Mouse (Mus musculus) limb, embryonic 13.5 days (tissue): Measurements from ENCODE around the gene Rcbtb2. TPM values are rescaled to one million over a fixed set of nuclear protein-coding genes. Genes with fewer than 3 reads are reported as not detected.

Experiments
- ATAC-seq: fragments of 200-750 bp; cut with Nextera tagmentation; 2 replicates; pipeline ENCODE4 v1.8.0; 2017; ENCODE audit warnings: low read depth, moderate number of reproducible peaks, moderate TSS enrichment; ENCODE audit not compliant: low FRiP score
- H3K27ac ChIP-seq: fragments of 300-500 bp; sonication (generic); 2 replicates; pipeline ENCODE4 v1.5.1; 2015; ENCODE audit warnings: inconsistent platforms, mild to moderate bottlenecking, moderate library complexity
- H3K27me3 ChIP-seq: fragments of 300-500 bp; sonication (generic); 2 replicates; pipeline ENCODE4 v1.6.1; 2015; ENCODE audit warnings: mild to moderate bottlenecking, inconsistent platforms
- H3K36me3 ChIP-seq: fragments of 300-500 bp; sonication (generic); 2 replicates; pipeline ENCODE4 v1.6.1; 2015; ENCODE audit warnings: inconsistent platforms, mild to moderate bottlenecking, moderate library complexity
- H3K4me1 ChIP-seq: fragments of 300-500 bp; sonication (generic); 2 replicates; pipeline ENCODE4 v1.6.1; 2015; ENCODE audit warnings: inconsistent platforms
- H3K4me2 ChIP-seq: fragments of 300-500 bp; sonication (generic); replicated peaks from 2 replicates; pipeline ENCODE4 v1.6.1; 2015; ENCODE audit warnings: inconsistent platforms, mild to moderate bottlenecking, moderate library complexity
- H3K4me3 ChIP-seq: fragments of 300-500 bp; sonication (generic); 2 replicates; pipeline ENCODE4 v1.5.1; 2015; ENCODE audit warnings: moderate library complexity, mild to moderate bottlenecking, inconsistent platforms
- H3K9ac ChIP-seq: fragments of 300-500 bp; sonication (generic); 2 replicates; pipeline ENCODE4 v1.6.1; 2015; ENCODE audit warnings: mild to moderate bottlenecking, inconsistent platforms
- H3K9me3 ChIP-seq: fragments of 300-500 bp; sonication (generic); 2 replicates; pipeline ENCODE4 v1.6.1; 2016; ENCODE audit warnings: inconsistent platforms
- WGBS: fragments of 180-500 bp; shearing (Covaris S2); methylation state at CpG from one replicate; pipeline ENCODE4 v1.1.7; 2015; 5-methylcytosine and 5-hydroxymethylcytosine counted together
- polyA plus RNA-seq: library from polyadenylated mRNA; unstranded; fragments of >200 nt; fragmentation: Nextera tagmentation; extraction: Ambion mirVana; gene quantifications from 2 replicates; pipeline ENCODE4 v1.2.1, GENCODE M21; 2015

Rcbtb2 gene
- polyA plus RNA-seq, 1 experiment from 2014 or later, result 146 TPM

- ATAC-seq, result no peak
- no peak overlapping the region for H3K4me2 ChIP-seq
- H3K36me3 ChIP-seq, result peaks cover 92% of the 10 kb centered on the region
- H3K9ac ChIP-seq, result no peak overlapping the region
- no peaks in the 10 kb centered on the region for H3K4me1 ChIP-seq
- no peaks in the 10 kb centered on the region for H3K9me3 ChIP-seq
- H3K27ac ChIP-seq, result no peak overlapping the region
- 94% methylated on average over 10 of the region's 10 CpGs for WGBS
- H3K27me3 ChIP-seq, result no peaks in the 10 kb centered on the region
- no peak overlapping the region for H3K4me3 ChIP-seq
Measured at GRCm38 (mm10) chr14:73163363-73163998, 40.6 kb downstream of the Rcbtb2 start.

- Histone ChIP-seq H3K27ac (no peak overlapping the region), H3K4me2 (no peak overlapping the region), H3K4me3 (no peak overlapping the region), H3K9me3 (no peaks in the 10 kb centered on the region), H3K36me3 (peaks cover 90% of the 10 kb centered on the region), H3K27me3 (no peaks in the 10 kb centered on the region), H3K9ac (no peak overlapping the region), H3K4me1 (no peaks in the 10 kb centered on the region)
- ATAC-seq, result no peak
- 95% methylated on average over 6 of the region's 6 CpGs for WGBS
Measured at GRCm38 (mm10) chr14:73165136-73165535, 42.3 kb downstream of the Rcbtb2 start.

GRCm38 (mm10) chr14:73168605-73169004 is 45.8 kb downstream of the Rcbtb2 start:
- Histone ChIP-seq H3K4me1 (no peaks in the 10 kb centered on the region), H3K9ac (no peak overlapping the region), H3K9me3 (no peaks in the 10 kb centered on the region), H3K27ac (no peak overlapping the region), H3K36me3 (peaks cover 92% of the 10 kb centered on the region), H3K4me2 (no peak overlapping the region), H3K4me3 (no peak overlapping the region), H3K27me3 (no peaks in the 10 kb centered on the region)
- no peak for ATAC-seq
- WGBS, result 85% methylated on average over 6 of the region's 6 CpGs

- no peak overlapping the region for H3K4me2 ChIP-seq
- peaks cover 92% of the 10 kb centered on the region for H3K36me3 ChIP-seq
- ATAC-seq, result no peak
- H3K9me3 ChIP-seq, result no peaks in the 10 kb centered on the region
- H3K4me3 ChIP-seq, result no peak overlapping the region
- no peak overlapping the region for H3K27ac ChIP-seq
- H3K4me1 ChIP-seq, result peaks cover 10% of the 10 kb centered on the region
- WGBS, result 89% methylated on average over 13 of the region's 13 CpGs
- no peak overlapping the region for H3K9ac ChIP-seq
- H3K27me3 ChIP-seq, result no peaks in the 10 kb centered on the region
Measured at GRCm38 (mm10) chr14:73169926-73170844, 47.3 kb downstream of the Rcbtb2 start.

GRCm38 (mm10) chr14:73172196-73173011 is 49.6 kb downstream of the Rcbtb2 start:
- Histone ChIP-seq H3K9me3 (no peaks in the 10 kb centered on the region), H3K4me2 (no peak overlapping the region), H3K27me3 (no peaks in the 10 kb centered on the region), H3K4me3 (no peak overlapping the region), H3K27ac (no peak overlapping the region), H3K4me1 (peaks cover 10% of the 10 kb centered on the region), H3K36me3 (peaks cover 92% of the 10 kb centered on the region), H3K9ac (no peak overlapping the region)
- no peak for ATAC-seq
- WGBS, result 78% methylated on average over 12 of the region's 12 CpGs

DNA sequence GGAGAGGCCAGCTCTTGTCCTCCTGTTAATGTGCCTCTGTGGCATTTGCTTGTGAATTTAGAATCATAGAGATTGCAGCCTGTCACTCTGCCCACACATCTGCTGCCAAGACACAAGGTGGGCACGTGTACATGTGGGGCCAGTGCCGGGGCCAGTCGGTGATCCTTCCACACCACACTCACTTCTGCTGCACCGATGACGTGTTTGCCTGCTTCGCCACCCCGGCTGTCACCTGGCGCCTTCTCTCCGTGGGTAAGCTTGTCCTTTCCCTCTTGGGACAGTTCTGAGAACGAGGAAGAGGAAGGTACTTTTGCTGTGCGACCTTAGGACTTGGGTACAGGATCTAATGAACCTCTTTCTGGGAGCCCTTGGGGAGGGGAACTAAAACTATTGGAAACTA is 50.8 kb downstream of the Rcbtb2 start:
- Histone ChIP-seq H3K27ac (no peak overlapping the region), H3K27me3 (no peaks in the 10 kb centered on the region), H3K9me3 (no peaks in the 10 kb centered on the region), H3K4me3 (no peak overlapping the region), H3K4me1 (peaks cover 10% of the 10 kb centered on the region), H3K36me3 (peaks cover 92% of the 10 kb centered on the region), H3K4me2 (no peak overlapping the region), H3K9ac (no peak overlapping the region)
- WGBS, result 89% methylated on average over 11 of the region's 11 CpGs
- ATAC-seq, result no peak

GRCm38 (mm10) chr14:73174091-73174995 is 51.5 kb downstream of the Rcbtb2 start:
- ATAC-seq, result no peak
- H3K27ac ChIP-seq, result no peak overlapping the region; the same call in 1 of the 2 replicates
- H3K4me3 ChIP-seq, result no peak overlapping the region
- peaks cover 95% of the 10 kb centered on the region for H3K36me3 ChIP-seq
- no peak overlapping the region for H3K4me2 ChIP-seq
- peaks cover 10% of the 10 kb centered on the region for H3K4me1 ChIP-seq
- 78% methylated on average over 7 of the region's 7 CpGs for WGBS
- no peak overlapping the region for H3K9ac ChIP-seq
- no peaks in the 10 kb centered on the region for H3K27me3 ChIP-seq
- H3K9me3 ChIP-seq, result no peaks in the 10 kb centered on the region

DNA sequence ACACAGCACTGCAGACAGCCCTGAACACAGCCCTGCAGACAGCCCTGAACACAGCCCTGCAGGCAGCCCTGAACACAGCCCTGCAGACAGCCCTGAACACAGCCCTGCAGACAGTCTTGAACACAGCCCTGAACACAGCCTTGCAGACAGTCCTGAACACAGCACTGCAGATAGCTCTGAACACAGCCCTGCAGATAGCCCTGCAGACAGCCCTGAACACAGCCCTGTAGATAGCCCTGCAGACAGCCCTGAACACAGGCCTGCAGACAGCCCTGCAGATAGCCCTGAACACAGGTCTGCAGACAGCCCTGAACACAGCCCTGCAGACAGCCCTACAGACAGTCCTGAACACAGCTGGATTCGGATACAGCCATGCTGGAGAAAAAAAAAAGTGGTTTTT is 52.2 kb downstream of the Rcbtb2 start:
- 86% methylated on average over 1 of the region's 1 CpGs for WGBS
- H3K4me3 ChIP-seq, result no peak overlapping the region
- H3K9me3 ChIP-seq, result no peaks in the 10 kb centered on the region
- H3K27ac ChIP-seq, result no peak overlapping the region; the same call in 1 of the 2 replicates
- peaks cover 95% of the 10 kb centered on the region for H3K36me3 ChIP-seq
- peaks cover 10% of the 10 kb centered on the region for H3K4me1 ChIP-seq
- no peak overlapping the region for H3K9ac ChIP-seq
- no peaks in the 10 kb centered on the region for H3K27me3 ChIP-seq
- H3K4me2 ChIP-seq, result no peak overlapping the region
- no peak for ATAC-seq

- Histone ChIP-seq H3K9me3 (no peaks in the 10 kb centered on the region), H3K36me3 (peaks cover 97% of the 10 kb centered on the region), H3K4me3 (no peak overlapping the region), H3K9ac (no peak overlapping the region), H3K27ac (no peak overlapping the region), H3K27me3 (no peaks in the 10 kb centered on the region), H3K4me2 (no peak overlapping the region), H3K4me1 (peaks cover 10% of the 10 kb centered on the region)
- ATAC-seq, result no peak
- WGBS, result 90% methylated on average over 6 of the region's 6 CpGs
Measured at GRCm38 (mm10) chr14:73175814-73176213, 53.0 kb downstream of the Rcbtb2 start.

- H3K4me3 ChIP-seq, result no peak overlapping the region
- H3K27me3 ChIP-seq, result no peaks in the 10 kb centered on the region
- 88% methylated on average over 5 of the region's 5 CpGs for WGBS
- no peak overlapping the region for H3K9ac ChIP-seq
- peaks cover 10% of the 10 kb centered on the region for H3K4me1 ChIP-seq
- peaks cover 96% of the 10 kb centered on the region for H3K36me3 ChIP-seq
- H3K4me2 ChIP-seq, result no peak overlapping the region
- H3K27ac ChIP-seq, result no peak overlapping the region
- ATAC-seq, result no peak
- no peaks in the 10 kb centered on the region for H3K9me3 ChIP-seq
Measured at GRCm38 (mm10) chr14:73176266-73176665, 53.4 kb downstream of the Rcbtb2 start.

DNA sequence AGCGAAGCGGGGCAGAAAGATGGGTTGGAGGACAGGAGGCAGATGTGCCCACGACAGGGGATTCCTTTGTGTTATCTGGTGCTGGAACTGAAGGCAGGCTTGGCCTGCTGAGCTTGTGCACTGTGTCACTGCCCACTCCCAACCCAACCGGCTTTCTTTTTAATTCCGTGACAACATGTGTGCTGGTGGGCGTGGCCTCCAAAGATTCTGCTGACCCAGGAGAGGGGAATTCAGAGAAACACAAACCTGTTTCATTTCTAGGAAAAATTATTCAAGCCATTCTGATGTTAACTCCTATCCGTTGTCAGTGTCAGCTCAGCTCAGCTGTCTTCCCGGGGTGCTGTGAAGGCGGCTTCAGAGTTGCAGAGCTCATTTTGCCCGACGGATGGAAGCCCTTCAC is 55.1 kb downstream of the Rcbtb2 start:
- H3K9ac ChIP-seq, result no peak overlapping the region
- no peak overlapping the region for H3K27ac ChIP-seq
- H3K36me3 ChIP-seq, result peaks cover 97% of the 10 kb centered on the region
- H3K4me2 ChIP-seq, result no peak overlapping the region
- no peaks in the 10 kb centered on the region for H3K9me3 ChIP-seq
- no peak for ATAC-seq
- WGBS, result 88% methylated on average over 11 of the region's 11 CpGs
- no peak overlapping the region for H3K4me3 ChIP-seq
- H3K27me3 ChIP-seq, result no peaks in the 10 kb centered on the region
- peaks cover 10% of the 10 kb centered on the region for H3K4me1 ChIP-seq
